Mouse (Mus musculus) adrenal gland, postnatal 14 days (tissue): Measurements from ENCODE around the gene Ccpg1os. TPM values are rescaled to one million over a fixed set of nuclear protein-coding genes. Genes with fewer than 3 reads are reported as not detected.

ENCODE experiments used
- microRNA-seq, 2 experiments: library from miRNA; unstranded; fragments of <30 nt; microRNA quantifications; one replicate each; pipeline ENCODE4 v1.2.0; 2021
- total RNA-seq: library from RNA; stranded (reverse); gene quantifications from 2 replicates; pipeline ENCODE4 v1.2.3, GENCODE M21; 2021

Gene Ccpg1os
- total RNA-seq, 1 experiment from 2014 or later = 13.3 TPM

Small RNA genes within 50 kb of the gene (microRNA-seq; reads per million reads assigned to microRNA genes)
- 0 reads per million in 2 experiments for gene Gm27353

Other genes starting within 250 kb of the Ccpg1os start
- 0.22 and 0.45 TPM in 2 replicates for gene Prtg, start 178.5 kb downstream of the Ccpg1os start, total RNA-seq
- gene Pygo1, start 59.7 kb downstream of the Ccpg1os start, total RNA-seq = 3.0 and 3.4 TPM in 2 replicates
- gene Dyx1c1, start 26.6 kb downstream of the Ccpg1os start, total RNA-seq = 0.78 and 1.1 TPM in 2 replicates
- not detected in 2 replicates for gene Gm44503, start 26.5 kb downstream of the Ccpg1os start, total RNA-seq
- gene Ccpg1, start within 50 bp of the Ccpg1os start, total RNA-seq = 92.7 and 97.7 TPM in 2 replicates
- 10.6 and 12.1 TPM in 2 replicates for gene Pigb, start 55.0 kb upstream of the Ccpg1os start, total RNA-seq
- gene Rab27a, start 59.5 kb upstream of the Ccpg1os start, total RNA-seq = 27.4 and 28.0 TPM in 2 replicates
- 0.19 and 1.1 TPM in 2 replicates for gene Khdc3, start 116.5 kb upstream of the Ccpg1os start, total RNA-seq
- not detected in 2 replicates for gene Gm20509, start 117.1 kb upstream of the Ccpg1os start, total RNA-seq
- 59.3 and 64.6 TPM in 2 replicates for gene Rsl24d1, start 128.0 kb upstream of the Ccpg1os start, total RNA-seq